Mouse (Mus musculus) MEL (cell line): ENCODE results near the gene Arid5a.

Source experiments
- CTCF ChIP-seq, 3 experiments: IDR thresholded peaks in 2 of 3; conservative IDR thresholded peaks in 1 of 3; 2 replicates each; pipeline ENCODE4 v1.5.1; 2011 to 2012; ENCODE audit warnings: low read length in 3 of 3, low read depth in 2 of 3, mild to moderate bottlenecking in 2 of 3, improper control_type of control experiment in 1 of 3, inconsistent platforms in 1 of 3, mixed read lengths in 1 of 3, moderate library complexity in 1 of 3; ENCODE audit not compliant: control insufficient read depth in 1 of 3, insufficient read depth in 1 of 3, poor library complexity in 1 of 3, severe bottlenecking in 1 of 3
- EP300 ChIP-seq, 2 experiments: IDR thresholded peaks; 2 replicates each; pipeline ENCODE4 v1.6.1; 2011; ENCODE audit warnings: improper control_type of control experiment in 2 of 2, low read length in 2 of 2, low read depth in 1 of 2, mild to moderate bottlenecking in 1 of 2
- USF2 ChIP-seq, 2 experiments: IDR thresholded peaks; 2 replicates each; pipeline ENCODE4 v1.6.1; 2011 to 2012; ENCODE audit warnings: improper control_type of control experiment in 2 of 2, low read length in 2 of 2, borderline replicate concordance in 1 of 2, inconsistent platforms in 1 of 2, low read depth in 1 of 2, mild to moderate bottlenecking in 1 of 2; ENCODE audit not compliant: insufficient read depth in 1 of 2

- no peak for TF ChIP-seq EP300 (IDR thresholded peaks at IDR 0.05; ENCODE audit: low read depth in 1 of 2, low read length in 2 of 2)
- no peak for TF ChIP-seq CTCF (IDR thresholded peaks at IDR 0.05 in 2 of 3, conservative IDR thresholded peaks at IDR 0.05 in 1 of 3; ENCODE audit: control insufficient read depth in 1 of 3, insufficient read depth in 1 of 3, low read depth in 2 of 3, low read length in 3 of 3, poor library complexity in 1 of 3, severe bottlenecking in 1 of 3)
- TF ChIP-seq USF2 (IDR thresholded peaks at IDR 0.05; ENCODE audit: borderline replicate concordance in 1 of 2, insufficient read depth in 1 of 2, low read depth in 1 of 2, low read length in 2 of 2): no peak
Observed at GRCm38 (mm10) chr1:36269121-36269795, 38.3 kb upstream of the Arid5a start.
